Comparison of ENCODE assay signal across 8 mouse cellular contexts in genomic region chr4:43443511-43443910, GRCm38 (mm10). TPM values are rescaled to one million over a fixed set of nuclear protein-coding genes. Genes with fewer than 3 reads are reported as not detected.
DNase-seq lines count a peak whose midpoint lies in the region; ATAC-seq lines count a peak whose summit lies in the region.

No protein-coding gene starts in this region.

- peak overlapping the region; percentile 75 for H3K4me3 ChIP-seq in hindbrain, embryonic 15.5 days
- H3K4me3 ChIP-seq in macrophage (ENCODE audit: inconsistent target) = peak overlapping the region; percentile 66

- no peak for ATAC-seq in hindbrain, embryonic 15.5 days (ENCODE audit: low FRiP score, low read depth)

- H3K4me1 ChIP-seq in hindbrain, embryonic 15.5 days (replicated peaks) = peaks cover 18% of the 10 kb centered on the region

- H3K9ac ChIP-seq in hindbrain, embryonic 15.5 days = peak overlapping the region; percentile 96

- H3K36me3 ChIP-seq in hindbrain, embryonic 15.5 days = peaks cover 36% of the 10 kb centered on the region
- H3K36me3 ChIP-seq in macrophage (ENCODE audit: inconsistent target) = peaks cover 29% of the 10 kb centered on the region

- no peaks in the 10 kb centered on the region for H3K27me3 ChIP-seq in hindbrain, embryonic 15.5 days

- no peaks in the 10 kb centered on the region for H3K9me3 ChIP-seq in hindbrain, embryonic 15.5 days

- H3K4me2 ChIP-seq in hindbrain, embryonic 15.5 days = peak overlapping the region; percentile 85

- H3K27ac ChIP-seq in hindbrain, embryonic 15.5 days (replicated peaks) = peak overlapping the region; percentile 96
- no peak overlapping the region for H3K27ac ChIP-seq in macrophage

- 2% methylated on average over 28 of the region's 28 CpGs for WGBS in hindbrain, embryonic 15.5 days
- 3% methylated on average over 28 of the region's 28 CpGs for WGBS in macrophage (ENCODE audit: missing documents)

- peak; percentile 22 to 48 for DNase-seq in gastrocnemius, postnatal 4 days (ENCODE audit: low spot score in 2 of 2)
- no peak for DNase-seq in gastrocnemius, adult 18-20 months (ENCODE audit: low spot score)
- peak; percentile 43 for DNase-seq in CD4-positive helper T cell, adult 2 months (ENCODE audit: low read depth, low spot score)
- peak; percentile 65 for DNase-seq in embryo, embryonic 11 days
- peak; percentile 36 for DNase-seq in thymus, postnatal 14 days
- no peak for DNase-seq in layer of hippocampus, adult 8-10 months (ENCODE audit: low spot score in 2 of 2)

- peaks cover 15% of the 10 kb centered on the region for H3K79me2 ChIP-seq in macrophage (ENCODE audit: inconsistent target)

RNA-seq across cellular contexts. Expression of gene Tesk1, which starts 1.8 kb away (rescaled TPM):
- total RNA-seq in gastrocnemius, postnatal 4 days (2021) = 10 to 100 TPM; 39.3 to 40.9 TPM
- total RNA-seq in gastrocnemius, adult 18-20 months (2021) = 10 to 100 TPM; 56.2 to 60.8 TPM
- 16.2 and 16.8 TPM in 2 replicates for polyA plus RNA-seq in hindbrain, embryonic 15.5 days (2015; fragmentation: Nextera tagmentation; extraction: Ambion mirVana)
- 10 to 100 TPM in 25 of 26 experiments, 1 to 10 TPM in 1; 6.5 to 65.0 (median 35.2) TPM for total RNA-seq in macrophage (2018; cell fraction: chromatin; rRNA removed)
- 10 to 100 TPM; 33.5 to 59.0 (median 44.7) TPM for total RNA-seq in macrophage (2018; cell fraction: cytosol; rRNA removed)
- 10 to 100 TPM; 20.1 to 53.9 (median 36.3) TPM for total RNA-seq in macrophage (2018; cell fraction: nucleus; rRNA removed)
- 40.0 to 51.6 TPM (median 50.0 TPM) in 3 replicates for polyA plus RNA-seq in macrophage (2018)
- 10 to 100 TPM; 76.6 to 82.7 (median 81.8) TPM for total RNA-seq in layer of hippocampus, adult 8-10 months (2022)

RNA-seq across cellular contexts. Expression of gene Cd72, which starts 10.9 kb away (rescaled TPM):
- under 1 TPM; 0.32 to 0.75 TPM for total RNA-seq in gastrocnemius, postnatal 4 days (2021)
- under 1 TPM in 1 of 2 experiments, not detected in 1; 0.21 TPM for total RNA-seq in gastrocnemius, adult 18-20 months (2021)
- 5.3 and 5.7 TPM in 2 replicates for polyA plus RNA-seq in hindbrain, embryonic 15.5 days (2015; fragmentation: Nextera tagmentation; extraction: Ambion mirVana)
- total RNA-seq in macrophage (2018; cell fraction: chromatin; rRNA removed) = 100 to 1,000 TPM in 20 of 26 experiments, 10 to 100 TPM in 6; 23.1 to 382 (median 173) TPM
- 100 to 1,000 TPM in 13 of 26 experiments, 10 to 100 TPM in 13; 47.9 to 276 (median 118) TPM for total RNA-seq in macrophage (2018; cell fraction: cytosol; rRNA removed)
- 100 to 1,000 TPM in 21 of 26 experiments, 10 to 100 TPM in 5; 42.9 to 554 (median 170) TPM for total RNA-seq in macrophage (2018; cell fraction: nucleus; rRNA removed)
- 155 to 199 TPM (median 157 TPM) in 3 replicates for polyA plus RNA-seq in macrophage (2018)
- 1 to 10 TPM in 1 of 4 experiments, under 1 TPM in 2, not detected in 1; 0.49 to 1.2 (median 0.81) TPM for total RNA-seq in layer of hippocampus, adult 8-10 months (2022)

RNA-seq across cellular contexts. Expression of gene Fam166b, which starts 14.6 kb away (rescaled TPM):
- total RNA-seq in gastrocnemius, postnatal 4 days (2021) = under 1 TPM in 1 of 2 experiments, not detected in 1; 0.47 TPM
- not detected for total RNA-seq in gastrocnemius, adult 18-20 months (2021)
- polyA plus RNA-seq in hindbrain, embryonic 15.5 days (2015; fragmentation: Nextera tagmentation; extraction: Ambion mirVana) = 0.79 and 1.5 TPM in 2 replicates
- total RNA-seq in macrophage (2018; cell fraction: chromatin; rRNA removed) = not detected
- total RNA-seq in macrophage (2018; cell fraction: cytosol; rRNA removed) = not detected
- not detected for total RNA-seq in macrophage (2018; cell fraction: nucleus; rRNA removed)
- polyA plus RNA-seq in macrophage (2018) = not detected in 3 replicates
- 1 to 10 TPM in 2 of 4 experiments, under 1 TPM in 2; 0.31 to 3.7 (median 1.3) TPM for total RNA-seq in layer of hippocampus, adult 8-10 months (2022)

RNA-seq across cellular contexts. Expression of gene Sit1, which starts 40.0 kb away (rescaled TPM):
- not detected for total RNA-seq in gastrocnemius, postnatal 4 days (2021)
- total RNA-seq in gastrocnemius, adult 18-20 months (2021) = not detected
- 0.13 TPM in 1 of 2 replicates, not detected in the other for polyA plus RNA-seq in hindbrain, embryonic 15.5 days (2015; fragmentation: Nextera tagmentation; extraction: Ambion mirVana)
- not detected for total RNA-seq in macrophage (2018; cell fraction: chromatin; rRNA removed)
- not detected for total RNA-seq in macrophage (2018; cell fraction: cytosol; rRNA removed)
- total RNA-seq in macrophage (2018; cell fraction: nucleus; rRNA removed) = not detected
- not detected in 3 replicates for polyA plus RNA-seq in macrophage (2018)
- not detected for total RNA-seq in layer of hippocampus, adult 8-10 months (2022)

RNA-seq across cellular contexts. Expression of gene Ccdc107, which starts 49.2 kb away (rescaled TPM):
- 10 to 100 TPM; 23.3 to 28.6 TPM for total RNA-seq in gastrocnemius, postnatal 4 days (2021)
- total RNA-seq in gastrocnemius, adult 18-20 months (2021) = 10 to 100 TPM; 21.9 to 26.8 TPM
- polyA plus RNA-seq in hindbrain, embryonic 15.5 days (2015; fragmentation: Nextera tagmentation; extraction: Ambion mirVana) = 79.2 and 84.0 TPM in 2 replicates
- 10 to 100 TPM in 21 of 26 experiments, 1 to 10 TPM in 5; 3.7 to 31.8 (median 17.7) TPM for total RNA-seq in macrophage (2018; cell fraction: chromatin; rRNA removed)
- total RNA-seq in macrophage (2018; cell fraction: cytosol; rRNA removed) = 10 to 100 TPM; 15.7 to 30.8 (median 22.4) TPM
- 10 to 100 TPM in 25 of 26 experiments, 1 to 10 TPM in 1; 7.9 to 38.1 (median 20.2) TPM for total RNA-seq in macrophage (2018; cell fraction: nucleus; rRNA removed)
- 24.0 to 38.6 TPM (median 24.2 TPM) in 3 replicates for polyA plus RNA-seq in macrophage (2018)
- 10 to 100 TPM; 22.1 to 30.0 (median 27.6) TPM for total RNA-seq in layer of hippocampus, adult 8-10 months (2022)

Comparison
In these comparisons a context has a peak if more than half of its experiments do, and no peak if none do; other contexts are left out.
1. DNase-seq: peak in gastrocnemius, postnatal 4 days (2 of 2), CD4-positive helper T cell, adult 2 months (single experiment), embryo, embryonic 11 days (single experiment) and thymus, postnatal 14 days (single experiment); none in gastrocnemius, adult 18-20 months (single experiment) and layer of hippocampus, adult 8-10 months (0 of 2).